Mouse (Mus musculus): ENCODE results near the gene Gm20219. TPM values are rescaled to one million over a fixed set of nuclear protein-coding genes. Genes with fewer than 3 reads are reported as not detected.

Gene Gm20219
- polyA plus RNA-seq, 1 experiment from 2014 or later: 1.3 TPM

- Histone ChIP-seq H3K9me3 (replicated peaks) (no peaks in the 10 kb centered on the region), H3K4me3 (no peak overlapping the region), H3K4me1 (no peaks in the 10 kb centered on the region), H3K27ac (no peak overlapping the region), H3K27me3 (ENCODE audit: low read depth, poor library complexity, severe bottlenecking) (no peaks in the 10 kb centered on the region), H3K36me3 (peaks cover 95% of the 10 kb centered on the region)
- DNase-seq (ENCODE audit: low spot score): no peak
- 97% methylated on average over 3 of the region's 3 CpGs for WGBS
Measured at GRCm38 (mm10) chr17:56572939-56573338, 18.8 kb upstream of the Gm20219 start.

GRCm38 (mm10) chr17:56572154-56572553, 18.0 kb upstream of the Gm20219 start:
- no peak overlapping the region for H3K4me3 ChIP-seq
- H3K4me1 ChIP-seq: no peaks in the 10 kb centered on the region
- peaks cover 95% of the 10 kb centered on the region for H3K36me3 ChIP-seq
- H3K27me3 ChIP-seq (ENCODE audit: low read depth, poor library complexity, severe bottlenecking): no peaks in the 10 kb centered on the region
- H3K27ac ChIP-seq: no peak overlapping the region
- no peak for DNase-seq (ENCODE audit: low spot score)
- 86% methylated on average over 1 of the region's 1 CpGs for WGBS
- H3K9me3 ChIP-seq (replicated peaks): no peaks in the 10 kb centered on the region

GRCm38 (mm10) chr17:56570287-56570686, 16.1 kb upstream of the Gm20219 start:
- H3K36me3 ChIP-seq: peaks cover 98% of the 10 kb centered on the region
- no peak overlapping the region for H3K4me3 ChIP-seq
- no peaks in the 10 kb centered on the region for H3K4me1 ChIP-seq
- no peaks in the 10 kb centered on the region for H3K27me3 ChIP-seq (ENCODE audit: low read depth, poor library complexity, severe bottlenecking)
- 94% methylated on average over 4 of the region's 4 CpGs for WGBS
- H3K9me3 ChIP-seq (replicated peaks): no peaks in the 10 kb centered on the region
- DNase-seq (ENCODE audit: low spot score): no peak
- H3K27ac ChIP-seq: no peak overlapping the region

GRCm38 (mm10) chr17:56567370-56567769, 13.2 kb upstream of the Gm20219 start:
- DNase-seq (ENCODE audit: low spot score): no peak
- WGBS: 98% methylated on average over 4 of the region's 4 CpGs
- Histone ChIP-seq H3K36me3 (peaks cover 100% of the 10 kb centered on the region), H3K27me3 (ENCODE audit: low read depth, poor library complexity, severe bottlenecking) (no peaks in the 10 kb centered on the region), H3K9me3 (replicated peaks) (no peaks in the 10 kb centered on the region), H3K4me1 (no peaks in the 10 kb centered on the region), H3K27ac (no peak overlapping the region), H3K4me3 (no peak overlapping the region)

GRCm38 (mm10) chr17:56566918-56567317, 12.7 kb upstream of the Gm20219 start:
- 90% methylated on average over 5 of the region's 5 CpGs for WGBS
- Histone ChIP-seq H3K36me3 (peaks cover 100% of the 10 kb centered on the region), H3K9me3 (replicated peaks) (no peaks in the 10 kb centered on the region), H3K27ac (no peak overlapping the region), H3K4me1 (no peaks in the 10 kb centered on the region), H3K4me3 (no peak overlapping the region), H3K27me3 (ENCODE audit: low read depth, poor library complexity, severe bottlenecking) (no peaks in the 10 kb centered on the region)
- DNase-seq (ENCODE audit: low spot score): no peak

- H3K4me1 ChIP-seq: no peaks in the 10 kb centered on the region
- no peaks in the 10 kb centered on the region for H3K9me3 ChIP-seq (replicated peaks)
- 94% methylated on average over 29 of the region's 29 CpGs for WGBS
- no peak overlapping the region for H3K4me3 ChIP-seq
- peaks cover 100% of the 10 kb centered on the region for H3K36me3 ChIP-seq
- DNase-seq (ENCODE audit: low spot score): no peak
- H3K27ac ChIP-seq: no peak overlapping the region
- no peaks in the 10 kb centered on the region for H3K27me3 ChIP-seq (ENCODE audit: low read depth, poor library complexity, severe bottlenecking)
Measured at GRCm38 (mm10) chr17:56566293-56566692, 12.1 kb upstream of the Gm20219 start.

GRCm38 (mm10) chr17:56561866-56562265, 7.7 kb upstream of the Gm20219 start:
- no peak overlapping the region for H3K27ac ChIP-seq
- 96% methylated on average over 2 of the region's 2 CpGs for WGBS
- DNase-seq (ENCODE audit: low spot score): no peak
- H3K9me3 ChIP-seq (replicated peaks): no peaks in the 10 kb centered on the region
- no peaks in the 10 kb centered on the region for H3K4me1 ChIP-seq
- no peaks in the 10 kb centered on the region for H3K27me3 ChIP-seq (ENCODE audit: low read depth, poor library complexity, severe bottlenecking)
- H3K36me3 ChIP-seq: peaks cover 70% of the 10 kb centered on the region
- H3K4me3 ChIP-seq: no peak overlapping the region

- no peaks in the 10 kb centered on the region for H3K9me3 ChIP-seq (replicated peaks)
- no peaks in the 10 kb centered on the region for H3K27me3 ChIP-seq (ENCODE audit: low read depth, poor library complexity, severe bottlenecking)
- H3K36me3 ChIP-seq: peaks cover 53% of the 10 kb centered on the region
- no peak for DNase-seq (ENCODE audit: low spot score)
- no peak overlapping the region for H3K27ac ChIP-seq
- H3K4me1 ChIP-seq: no peaks in the 10 kb centered on the region
- 78% methylated on average over 1 of the region's 1 CpGs for whole genome bisulfite sequencing
- H3K4me3 ChIP-seq: no peak overlapping the region
Measured at GRCm38 (mm10) chr17:56560131-56560530, 5.9 kb upstream of the Gm20219 start.

GRCm38 (mm10) chr17:56559386-56559785, 5.2 kb upstream of the Gm20219 start:
- Histone ChIP-seq H3K4me3 (no peak overlapping the region), H3K36me3 (peaks cover 45% of the 10 kb centered on the region), H3K9me3 (replicated peaks) (no peaks in the 10 kb centered on the region), H3K27me3 (ENCODE audit: low read depth, poor library complexity, severe bottlenecking) (no peaks in the 10 kb centered on the region), H3K4me1 (no peaks in the 10 kb centered on the region), H3K27ac (no peak overlapping the region)
- 78% methylated on average over 3 of the region's 3 CpGs for WGBS
- DNase-seq (ENCODE audit: low spot score): no peak

- peaks cover 36% of the 10 kb centered on the region for H3K36me3 ChIP-seq
- H3K27ac ChIP-seq: no peak overlapping the region
- 20% methylated on average over 3 of the region's 3 CpGs for WGBS
- DNase-seq (ENCODE audit: low spot score): peak; percentile 77
- no peaks in the 10 kb centered on the region for H3K9me3 ChIP-seq (replicated peaks)
- H3K27me3 ChIP-seq (ENCODE audit: low read depth, poor library complexity, severe bottlenecking): no peaks in the 10 kb centered on the region
- H3K4me1 ChIP-seq: no peaks in the 10 kb centered on the region
- H3K4me3 ChIP-seq: no peak overlapping the region
Measured at GRCm38 (mm10) chr17:56558448-56558847, 4.3 kb upstream of the Gm20219 start.

- DNase-seq (ENCODE audit: low spot score): peak; percentile 88
- H3K9me3 ChIP-seq (replicated peaks): no peaks in the 10 kb centered on the region
- no peaks in the 10 kb centered on the region for H3K27me3 ChIP-seq (ENCODE audit: low read depth, poor library complexity, severe bottlenecking)
- H3K4me3 ChIP-seq: no peak overlapping the region
- H3K27ac ChIP-seq: no peak overlapping the region
- 0 out of 2 replicates have a peak, but pooled peaks cover 5% of the 10 kb centered on the region for H3K4me1 ChIP-seq
- H3K36me3 ChIP-seq: no peaks in the 10 kb centered on the region
- WGBS: 61% methylated on average over 5 of the region's 5 CpGs
Measured at GRCm38 (mm10) chr17:56552781-56553363, 1.3 kb downstream of the Gm20219 start.

GRCm38 (mm10) chr17:56551841-56552581, 2.2 kb downstream of the Gm20219 start:
- H3K4me1 ChIP-seq: 0 out of 2 replicates have a peak, but pooled peaks cover 8% of the 10 kb centered on the region
- WGBS: 66% methylated on average over 6 of the region's 6 CpGs
- H3K36me3 ChIP-seq: no peaks in the 10 kb centered on the region
- no peaks in the 10 kb centered on the region for H3K9me3 ChIP-seq (replicated peaks)
- H3K27me3 ChIP-seq (ENCODE audit: low read depth, poor library complexity, severe bottlenecking): no peaks in the 10 kb centered on the region
- no peak overlapping the region for H3K27ac ChIP-seq
- no peak for DNase-seq (ENCODE audit: low spot score)
- no peak overlapping the region for H3K4me3 ChIP-seq

GRCm38 (mm10) chr17:56550784-56551475, 3.3 kb downstream of the Gm20219 start:
- 78% methylated on average over 12 of the region's 12 CpGs for WGBS
- no peaks in the 10 kb centered on the region for H3K27me3 ChIP-seq (ENCODE audit: low read depth, poor library complexity, severe bottlenecking)
- H3K4me3 ChIP-seq: no peak overlapping the region
- H3K27ac ChIP-seq: no peak overlapping the region
- H3K9me3 ChIP-seq (replicated peaks): no peaks in the 10 kb centered on the region
- 0 out of 2 replicates have a peak, but pooled peaks cover 8% of the 10 kb centered on the region for H3K4me1 ChIP-seq
- H3K36me3 ChIP-seq: no peaks in the 10 kb centered on the region
- peak; percentile 28 for DNase-seq (ENCODE audit: low spot score)

Data from limb, embryonic 10.5 days (tissue).